Mouse (Mus musculus) limb, embryonic 12.5 days (tissue): ENCODE results near the gene Gm20388. TPM values are rescaled to one million over a fixed set of nuclear protein-coding genes. Genes with fewer than 3 reads are reported as not detected.

Experiments
- ATAC-seq: fragments of 200-750 bp; cut with Nextera tagmentation; 2 replicates; pipeline ENCODE4 v1.8.0; 2017; ENCODE audit warnings: low read depth, moderate TSS enrichment; ENCODE audit not compliant: insufficient number of reproducible peaks, insufficient read depth, low FRiP score, low TSS enrichment
- H3K27ac ChIP-seq: fragments of 300-500 bp; sonication (generic); 2 replicates; pipeline ENCODE4 v1.5.1; 2016; ENCODE audit warnings: mild to moderate bottlenecking, moderate library complexity
- H3K27me3 ChIP-seq: fragments of 300-500 bp; sonication (generic); 2 replicates; pipeline ENCODE4 v1.6.1; 2016; ENCODE audit warnings: mild to moderate bottlenecking, moderate library complexity
- H3K36me3 ChIP-seq: fragments of 300-500 bp; sonication (generic); 2 replicates; pipeline ENCODE4 v1.6.1; 2016; ENCODE audit warnings: mild to moderate bottlenecking, moderate library complexity
- H3K4me1 ChIP-seq: fragments of 300-500 bp; sonication (generic); replicated peaks from 2 replicates; pipeline ENCODE4 v1.6.1; 2016
- H3K4me2 ChIP-seq: fragments of 300-500 bp; sonication (generic); 2 replicates; pipeline ENCODE4 v1.6.1; 2016; ENCODE audit warnings: mild to moderate bottlenecking, moderate library complexity
- H3K4me3 ChIP-seq: fragments of 300-500 bp; sonication (generic); replicated peaks from 2 replicates; pipeline ENCODE4 v1.5.1; 2016; ENCODE audit warnings: mild to moderate bottlenecking
- H3K9ac ChIP-seq: fragments of 300-500 bp; sonication (generic); replicated peaks from 2 replicates; pipeline ENCODE4 v1.6.1; 2016; ENCODE audit warnings: mild to moderate bottlenecking, moderate library complexity
- H3K9me3 ChIP-seq: fragments of 300-500 bp; sonication (generic); 2 replicates; pipeline ENCODE4 v1.6.1; 2016; ENCODE audit warnings: mild to moderate bottlenecking, moderate library complexity
- WGBS: fragments of 180-500 bp; shearing (Covaris S2); methylation state at CpG from one replicate; pipeline ENCODE4 v1.1.7; 2016; 5-methylcytosine and 5-hydroxymethylcytosine counted together
- polyA plus RNA-seq: library from polyadenylated mRNA; unstranded; fragments of >200 nt; fragmentation: Nextera tagmentation; extraction: Ambion mirVana; gene quantifications from 2 replicates; pipeline ENCODE4 v1.2.1, GENCODE M21; 2016

Gm20388 gene
- polyA plus RNA-seq, 1 experiment from 2014 or later: not detected

DNA sequence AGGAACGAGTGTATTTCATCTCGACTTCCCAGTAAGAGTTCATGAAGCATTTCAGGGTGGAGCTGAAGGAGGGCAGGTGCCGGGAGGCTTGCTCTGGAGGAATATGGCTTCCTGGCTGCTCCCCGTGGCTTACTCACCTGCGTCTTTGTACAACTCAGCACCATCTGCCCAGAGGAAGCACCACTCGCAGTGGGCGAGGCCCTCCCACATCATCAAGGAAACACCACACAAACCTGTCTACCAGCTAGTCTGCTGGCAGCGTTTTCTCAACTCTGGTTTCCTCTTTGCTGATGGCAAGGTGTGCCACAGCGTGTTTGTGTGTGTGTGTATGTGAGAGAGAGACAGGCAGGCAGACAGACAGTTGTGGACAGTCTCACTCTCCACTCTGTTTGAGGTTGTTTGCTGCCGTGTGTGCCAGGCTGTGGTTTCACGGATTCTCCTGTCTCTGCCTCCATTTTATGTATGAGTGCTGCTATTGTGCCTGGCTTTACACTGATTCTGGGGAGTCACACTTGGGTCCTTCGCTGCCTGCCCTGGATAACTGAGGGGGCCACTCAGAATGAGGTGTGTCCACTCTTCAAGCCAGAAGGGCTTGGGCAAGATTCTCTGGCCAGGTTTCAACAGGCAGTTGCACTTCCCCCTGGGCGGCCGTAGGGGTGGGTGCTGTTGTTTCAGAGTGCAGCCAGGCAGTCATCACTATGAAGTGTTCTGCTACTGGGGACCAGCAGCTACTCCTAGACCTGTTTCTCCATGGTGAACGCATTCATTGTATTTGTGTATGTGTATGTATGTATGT is 3580.8 kb downstream of the Gm20388 start:
- no peak overlapping the region for H3K4me3 ChIP-seq
- no peak for ATAC-seq
- no peaks in the 10 kb centered on the region for H3K27me3 ChIP-seq
- WGBS: 89% methylated on average over 15 of the region's 15 CpGs
- H3K27ac ChIP-seq: no peak overlapping the region
- H3K9ac ChIP-seq: no peak overlapping the region
- H3K4me2 ChIP-seq: no peak overlapping the region
- H3K4me1 ChIP-seq: no peaks in the 10 kb centered on the region
- H3K36me3 ChIP-seq: peaks cover 97% of the 10 kb centered on the region
- H3K9me3 ChIP-seq: no peaks in the 10 kb centered on the region

DNA sequence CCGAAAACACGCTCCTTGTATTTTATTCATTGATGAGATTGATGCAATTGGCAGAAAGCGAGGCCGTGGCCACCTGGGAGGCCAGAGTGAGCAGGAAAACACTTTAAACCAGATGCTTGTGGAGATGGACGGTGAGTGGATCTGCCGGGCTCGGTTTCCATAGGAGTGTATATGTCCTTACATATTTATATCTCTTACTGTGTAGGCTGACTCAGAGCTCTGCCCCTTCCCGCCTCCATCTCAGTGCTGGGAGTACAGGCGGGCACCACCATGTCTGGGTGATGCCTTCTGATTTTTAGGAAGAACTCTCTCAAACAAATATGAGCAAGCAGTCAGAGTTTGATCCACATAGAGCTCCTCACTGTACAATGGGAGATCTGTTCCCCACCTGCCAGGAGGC is 3582.3 kb downstream of the Gm20388 start:
- Histone ChIP-seq H3K9me3 (no peaks in the 10 kb centered on the region), H3K4me3 (no peak overlapping the region), H3K4me1 (no peaks in the 10 kb centered on the region), H3K27ac (no peak overlapping the region), H3K4me2 (no peak overlapping the region), H3K36me3 (peaks cover 97% of the 10 kb centered on the region), H3K9ac (no peak overlapping the region), H3K27me3 (no peaks in the 10 kb centered on the region)
- ATAC-seq: no peak
- 94% methylated on average over 9 of the region's 9 CpGs for WGBS

DNA sequence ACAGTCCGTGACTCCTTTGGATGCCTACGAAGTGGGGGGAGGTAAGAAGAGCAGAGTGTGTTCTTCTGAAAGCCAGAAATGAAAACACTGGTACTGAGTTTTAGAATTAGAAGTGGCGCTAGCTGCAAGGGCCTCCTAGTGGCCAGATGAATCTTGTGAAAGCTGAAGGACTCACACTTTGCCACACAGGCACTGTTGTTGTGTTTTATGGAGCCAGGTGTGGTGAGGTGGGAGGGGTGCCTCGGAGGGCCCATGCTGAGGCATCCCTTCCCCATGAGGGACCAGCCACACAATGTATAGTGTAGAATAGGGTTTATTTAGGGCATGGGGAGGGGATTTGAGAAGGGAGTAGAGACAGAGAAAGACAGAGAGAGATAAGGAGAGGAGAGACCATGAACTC is 3587.1 kb downstream of the Gm20388 start:
- Histone ChIP-seq H3K36me3 (peaks cover 99% of the 10 kb centered on the region), H3K27me3 (no peaks in the 10 kb centered on the region), H3K9ac (no peak overlapping the region), H3K4me2 (no peak overlapping the region), H3K4me1 (no peaks in the 10 kb centered on the region), H3K27ac (no peak overlapping the region), H3K4me3 (no peak overlapping the region), H3K9me3 (no peaks in the 10 kb centered on the region)
- WGBS: 82% methylated on average over 4 of the region's 4 CpGs
- no peak for ATAC-seq

DNA sequence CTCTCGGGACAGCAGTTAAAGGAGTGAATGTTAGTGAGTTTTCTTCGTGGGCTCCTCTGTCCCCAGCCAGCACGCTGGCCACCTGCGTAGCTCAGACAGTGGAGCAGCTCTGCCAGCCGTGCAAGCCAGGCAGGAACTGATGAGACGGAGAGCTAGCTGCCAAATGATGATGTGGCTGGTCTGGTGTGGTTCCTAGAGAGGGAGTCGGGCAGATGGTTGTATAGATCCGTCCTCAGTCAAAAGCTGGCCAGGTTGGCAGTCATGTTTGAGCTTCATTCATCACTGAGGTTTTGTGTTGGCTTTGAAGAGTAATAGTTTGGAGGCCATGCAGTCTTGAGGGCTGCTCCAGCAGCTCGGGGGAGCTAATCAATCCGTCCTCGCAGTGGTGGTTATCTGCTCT is 3588.3 kb downstream of the Gm20388 start:
- no peak overlapping the region for H3K27ac ChIP-seq
- no peak overlapping the region for H3K9ac ChIP-seq
- H3K4me3 ChIP-seq: no peak overlapping the region
- H3K9me3 ChIP-seq: no peaks in the 10 kb centered on the region
- H3K36me3 ChIP-seq: peaks cover 99% of the 10 kb centered on the region
- no peak overlapping the region for H3K4me2 ChIP-seq
- no peaks in the 10 kb centered on the region for H3K4me1 ChIP-seq
- 91% methylated on average over 11 of the region's 11 CpGs for WGBS
- no peaks in the 10 kb centered on the region for H3K27me3 ChIP-seq
- ATAC-seq: no peak

DNA sequence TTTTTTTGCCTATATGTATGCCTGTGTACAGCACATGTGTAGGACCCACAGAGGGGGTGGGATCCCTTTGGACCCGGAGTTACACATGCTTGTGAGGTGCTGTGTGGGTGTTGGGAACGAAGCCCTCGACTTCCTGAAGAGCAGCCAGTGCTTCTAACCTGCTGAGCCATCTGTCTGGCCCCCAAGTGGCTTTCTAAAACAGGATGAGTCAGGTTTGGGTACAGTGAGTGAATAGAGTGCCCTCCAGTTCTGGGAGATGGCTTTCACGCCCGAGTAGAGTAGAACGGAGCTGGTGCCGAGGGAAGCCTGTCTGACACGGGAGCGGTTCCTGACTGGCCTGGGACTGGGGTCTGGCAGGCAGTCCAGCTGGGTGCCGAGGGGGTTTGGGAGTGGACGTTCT is 3588.9 kb downstream of the Gm20388 start:
- H3K27me3 ChIP-seq: no peaks in the 10 kb centered on the region
- H3K36me3 ChIP-seq: peaks cover 99% of the 10 kb centered on the region
- H3K9ac ChIP-seq: no peak overlapping the region
- no peak overlapping the region for H3K27ac ChIP-seq
- 94% methylated on average over 11 of the region's 11 CpGs for WGBS
- H3K9me3 ChIP-seq: no peaks in the 10 kb centered on the region
- ATAC-seq: no peak
- H3K4me3 ChIP-seq: no peak overlapping the region
- H3K4me2 ChIP-seq: no peak overlapping the region
- H3K4me1 ChIP-seq: no peaks in the 10 kb centered on the region

DNA sequence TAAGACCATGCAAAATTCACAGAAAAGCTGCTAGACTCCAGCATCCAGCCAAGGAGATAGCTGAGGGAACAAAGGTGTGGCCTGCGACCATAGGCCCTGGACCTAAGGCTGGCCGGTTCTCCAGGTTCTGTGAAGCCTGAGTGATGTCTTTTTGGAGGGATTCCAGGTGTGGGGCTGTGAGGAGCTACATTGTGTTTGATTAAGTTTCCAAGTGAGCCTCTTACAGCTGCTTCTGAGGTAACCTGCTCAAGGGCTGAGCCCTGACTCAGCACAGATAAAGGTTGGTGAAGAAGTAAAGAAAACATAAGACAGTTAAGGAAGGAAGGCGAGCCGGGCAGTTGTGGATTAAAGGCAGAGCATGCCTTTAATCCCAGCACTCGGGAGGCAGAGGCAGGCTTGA is 3591.6 kb downstream of the Gm20388 start:
- no peaks in the 10 kb centered on the region for H3K27me3 ChIP-seq
- no peak overlapping the region for H3K9ac ChIP-seq
- H3K4me3 ChIP-seq: no peak overlapping the region
- no peak overlapping the region for H3K4me2 ChIP-seq
- no peak overlapping the region for H3K27ac ChIP-seq
- H3K36me3 ChIP-seq: peaks cover 99% of the 10 kb centered on the region
- no peaks in the 10 kb centered on the region for H3K4me1 ChIP-seq
- 94% methylated on average over 5 of the region's 5 CpGs for WGBS
- ATAC-seq: no peak
- no peaks in the 10 kb centered on the region for H3K9me3 ChIP-seq

DNA sequence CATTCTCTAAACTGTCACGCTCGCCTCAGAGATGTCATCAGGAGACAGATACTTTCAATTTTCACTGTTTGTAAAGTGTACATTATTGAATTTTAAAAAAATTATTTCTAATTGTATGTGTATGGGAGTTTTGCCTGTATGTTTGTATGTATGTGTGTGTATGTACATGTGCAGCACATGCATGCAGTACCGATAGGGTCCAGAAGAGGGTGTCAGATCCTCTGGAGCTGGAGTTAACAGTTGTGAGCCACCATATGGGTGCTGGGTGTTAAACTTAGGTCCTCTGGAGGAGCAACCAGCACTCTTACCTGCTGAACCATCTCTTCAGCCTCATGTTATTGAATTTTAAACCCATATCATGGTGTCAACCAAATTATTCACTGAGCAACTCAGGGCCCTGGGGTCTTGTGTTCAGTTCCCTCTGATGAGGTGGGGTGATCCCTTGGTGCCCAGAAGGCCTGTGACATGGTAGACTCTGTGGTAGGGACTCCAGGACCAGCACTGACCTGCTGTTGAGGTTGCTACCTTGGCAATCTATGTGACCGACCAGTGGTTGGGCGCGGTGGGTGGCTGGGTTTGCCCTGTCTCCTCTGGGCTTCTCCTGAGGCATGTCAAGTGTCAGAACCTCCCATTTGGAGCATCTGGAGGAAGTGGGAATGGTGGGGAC is 3593.3 kb downstream of the Gm20388 start:
- Histone ChIP-seq H3K4me1 (no peaks in the 10 kb centered on the region), H3K4me2 (no peak overlapping the region), H3K9me3 (no peaks in the 10 kb centered on the region), H3K27me3 (no peaks in the 10 kb centered on the region), H3K27ac (no peak overlapping the region), H3K9ac (no peak overlapping the region), H3K4me3 (no peak overlapping the region), H3K36me3 (peaks cover 100% of the 10 kb centered on the region)
- ATAC-seq: no peak
- 98% methylated on average over 6 of the region's 6 CpGs for WGBS

DNA sequence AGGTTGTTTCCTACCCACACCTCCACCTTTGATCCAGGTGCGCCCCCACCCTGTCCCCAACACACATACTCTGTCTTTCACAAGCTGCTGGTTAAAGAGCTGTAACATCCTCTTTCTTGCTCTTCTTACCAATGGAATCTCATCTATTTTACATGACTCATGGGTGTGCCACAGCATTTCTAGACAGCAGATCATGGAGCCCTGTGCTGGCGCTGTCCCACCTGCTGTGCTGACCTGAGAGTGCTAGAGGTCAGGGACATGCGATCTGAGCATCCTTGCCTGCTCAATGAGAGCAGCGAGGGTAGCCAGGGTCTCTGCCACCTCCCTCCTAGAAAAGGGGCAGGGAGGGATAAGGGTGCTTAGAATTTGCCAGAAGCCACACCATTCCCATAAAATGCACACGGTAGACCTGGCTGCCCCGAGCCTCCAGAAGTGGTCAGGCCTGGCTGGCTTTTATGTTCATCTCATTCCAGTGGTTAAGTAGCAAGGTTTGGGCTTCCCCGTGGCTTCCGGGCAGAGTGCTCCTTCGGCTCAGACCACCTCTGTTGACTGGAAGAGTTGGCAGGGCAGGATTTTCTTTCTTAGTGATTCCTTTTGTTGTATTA is 3594.1 kb downstream of the Gm20388 start:
- ATAC-seq: no peak
- H3K4me3 ChIP-seq: no peak overlapping the region
- no peak overlapping the region for H3K27ac ChIP-seq
- H3K9ac ChIP-seq: no peak overlapping the region
- no peaks in the 10 kb centered on the region for H3K4me1 ChIP-seq
- peaks cover 100% of the 10 kb centered on the region for H3K36me3 ChIP-seq
- WGBS: 91% methylated on average over 9 of the region's 9 CpGs
- H3K27me3 ChIP-seq: no peaks in the 10 kb centered on the region
- H3K4me2 ChIP-seq: no peak overlapping the region
- no peaks in the 10 kb centered on the region for H3K9me3 ChIP-seq

DNA sequence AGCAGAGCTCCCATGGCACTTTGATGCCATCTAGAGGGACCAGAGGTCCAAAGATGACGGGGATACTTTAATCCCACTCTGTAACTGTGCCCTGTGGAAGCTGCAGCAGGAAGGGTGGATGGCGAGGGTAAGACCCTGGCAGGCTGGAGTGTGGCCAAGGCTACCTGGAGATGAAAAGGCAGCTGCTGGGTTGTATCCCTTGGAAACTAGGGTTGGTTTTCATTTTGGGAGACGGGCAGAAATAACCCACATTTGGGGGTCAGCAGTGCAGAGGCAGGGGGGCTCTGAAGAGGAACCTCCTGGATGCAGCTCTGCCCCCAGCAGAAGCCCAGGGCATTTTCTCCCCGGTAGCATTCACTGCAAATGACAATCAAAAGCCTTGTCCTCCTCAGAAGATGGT is 3594.6 kb downstream of the Gm20388 start:
- 80% methylated on average over 4 of the region's 4 CpGs for WGBS
- ATAC-seq: no peak
- no peaks in the 10 kb centered on the region for H3K27me3 ChIP-seq
- no peak overlapping the region for H3K4me3 ChIP-seq
- H3K9ac ChIP-seq: no peak overlapping the region
- H3K9me3 ChIP-seq: no peaks in the 10 kb centered on the region
- no peak overlapping the region for H3K27ac ChIP-seq
- H3K36me3 ChIP-seq: peaks cover 98% of the 10 kb centered on the region
- no peaks in the 10 kb centered on the region for H3K4me1 ChIP-seq
- H3K4me2 ChIP-seq: no peak overlapping the region

DNA sequence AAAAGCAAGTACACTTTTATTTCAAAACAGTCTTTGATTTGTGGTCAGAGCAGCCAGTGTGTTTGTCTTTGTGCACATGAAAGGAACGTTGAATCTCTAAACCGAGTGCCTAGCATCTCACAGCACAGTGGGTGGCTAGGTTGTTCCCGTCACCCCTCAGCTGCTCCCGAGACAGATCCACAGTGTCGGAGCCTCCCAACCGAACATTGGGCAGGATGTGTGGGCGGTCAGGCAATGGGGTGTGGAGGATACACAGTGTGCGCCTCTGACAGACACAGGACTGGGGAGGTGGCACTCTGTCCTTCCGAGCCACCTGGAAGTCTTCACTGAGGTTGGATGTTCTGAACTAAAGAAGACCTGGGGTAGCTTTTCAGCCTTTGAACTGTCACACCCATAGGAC is 3595.1 kb downstream of the Gm20388 start:
- Histone ChIP-seq H3K4me2 (no peak overlapping the region), H3K4me3 (no peak overlapping the region), H3K27me3 (no peaks in the 10 kb centered on the region), H3K4me1 (no peaks in the 10 kb centered on the region), H3K9me3 (no peaks in the 10 kb centered on the region), H3K36me3 (peaks cover 94% of the 10 kb centered on the region), H3K9ac (no peak overlapping the region), H3K27ac (no peak overlapping the region)
- 89% methylated on average over 9 of the region's 9 CpGs for WGBS
- ATAC-seq: no peak

DNA sequence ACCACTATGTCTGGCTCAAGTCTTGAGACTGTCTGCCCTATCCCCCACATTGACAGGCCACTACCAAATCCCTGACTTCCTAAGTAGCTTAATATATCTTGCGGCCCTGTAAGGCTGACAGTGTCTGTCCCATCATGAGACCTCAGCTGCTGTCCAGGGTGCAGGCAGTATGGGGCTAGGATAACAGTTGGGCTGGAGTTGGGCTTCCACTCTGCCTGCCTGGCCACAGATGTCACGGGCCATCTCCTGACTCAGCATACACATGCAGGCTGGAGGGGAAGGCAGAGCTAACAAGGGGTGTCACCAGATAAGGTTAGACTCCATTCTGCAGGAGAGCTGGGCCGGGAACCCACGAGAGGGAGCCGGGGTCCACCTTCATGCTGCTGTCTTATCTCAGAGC is 3596.5 kb downstream of the Gm20388 start:
- Histone ChIP-seq H3K4me3 (no peak overlapping the region), H3K9ac (no peak overlapping the region)

More for the DNA sequence above, 3596.5 kb downstream of the Gm20388 start:
- Histone ChIP-seq H3K4me2 (no peak overlapping the region), H3K4me1 (no peaks in the 10 kb centered on the region), H3K36me3 (peaks cover 79% of the 10 kb centered on the region), H3K9me3 (no peaks in the 10 kb centered on the region), H3K27me3 (no peaks in the 10 kb centered on the region), H3K27ac (no peak overlapping the region)
- 97% methylated on average over 5 of the region's 5 CpGs for WGBS
- ATAC-seq: no peak
